Mouse (Mus musculus): ENCODE measurements at regions not wholly inside any gene's neighbourhood (a gene's known extent, or its start where the extent isn't known, plus 50 kb on each side); places are given as distances from the start of the nearest gene placed in this dataset.

DNA sequence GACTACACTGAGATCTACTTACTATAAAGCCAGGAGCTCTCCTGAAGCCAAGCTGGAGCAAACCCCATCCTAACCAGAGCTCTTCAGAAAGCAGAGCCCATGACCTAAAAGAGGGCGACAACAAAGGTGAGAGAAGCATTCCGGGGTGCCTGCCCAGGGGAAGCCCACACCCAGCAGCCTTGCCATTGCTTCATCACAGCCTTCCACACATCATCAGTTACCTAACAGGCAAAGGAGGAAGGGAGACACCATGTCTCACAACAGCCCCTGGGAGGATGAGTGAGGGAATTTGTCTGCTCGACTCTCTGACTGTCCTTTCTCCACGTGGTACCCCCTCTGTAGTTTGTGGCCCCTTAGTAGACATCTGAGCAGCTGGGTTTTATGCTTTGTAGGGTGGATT is 303.9 kb downstream of the Fut8 start:
- no peak for TF ChIP-seq CTCF (IDR thresholded peaks at IDR 0.05; ENCODE audit: low read depth, low read length)
- no peak for TF ChIP-seq EP300 (IDR thresholded peaks at IDR 0.05; ENCODE audit: insufficient read depth, low read depth, low read length)
